Mouse (Mus musculus): ENCODE measurements around the gene Fcrlb.

DNA sequence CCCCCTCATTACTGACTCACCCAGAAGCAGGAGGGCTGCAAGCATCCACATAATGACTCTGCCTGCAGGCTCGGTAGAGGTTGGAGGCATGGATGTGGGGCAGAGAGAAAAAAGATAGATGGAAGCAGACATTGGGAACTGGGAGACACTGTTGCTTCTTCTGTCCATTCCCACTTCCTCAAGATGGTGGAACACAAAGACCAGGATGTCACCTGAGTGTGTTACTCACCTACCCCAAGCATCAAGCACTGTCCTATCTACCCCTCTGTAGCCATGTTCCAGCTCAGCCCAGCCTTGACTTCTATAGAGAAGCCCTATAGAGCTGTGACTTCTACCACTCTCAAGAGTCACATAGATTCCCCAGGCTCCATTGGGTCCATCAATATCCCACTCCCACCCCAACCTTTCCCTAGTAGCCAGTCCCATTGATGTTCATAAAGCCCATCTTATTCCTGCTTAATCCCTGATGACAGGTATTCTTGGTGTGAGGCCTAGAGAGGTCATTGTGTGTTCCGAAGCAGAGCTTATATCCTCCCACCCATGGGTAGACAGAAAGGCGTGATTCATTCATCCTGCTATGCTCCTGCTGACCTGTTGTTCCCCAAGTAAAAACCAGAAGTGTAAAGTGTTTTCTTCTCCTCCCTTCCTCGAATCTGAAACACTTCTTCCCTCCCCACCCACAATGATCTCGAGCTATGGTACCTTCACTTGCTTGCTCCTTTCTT lies at the start of gene Fcrlb:
- TF ChIP-seq POLR2A (IDR thresholded peaks at IDR 0.05; ENCODE audit: low read depth, low read length), result no peak
- no peak for TF ChIP-seq CTCF (IDR thresholded peaks at IDR 0.05; ENCODE audit: borderline replicate concordance, insufficient read depth, low read length)

All from embryonic fibroblast, embryonic 13.5 days (primary cell).